ENCODE assay signal across 8 mouse cellular contexts in the genomic region with DNA sequence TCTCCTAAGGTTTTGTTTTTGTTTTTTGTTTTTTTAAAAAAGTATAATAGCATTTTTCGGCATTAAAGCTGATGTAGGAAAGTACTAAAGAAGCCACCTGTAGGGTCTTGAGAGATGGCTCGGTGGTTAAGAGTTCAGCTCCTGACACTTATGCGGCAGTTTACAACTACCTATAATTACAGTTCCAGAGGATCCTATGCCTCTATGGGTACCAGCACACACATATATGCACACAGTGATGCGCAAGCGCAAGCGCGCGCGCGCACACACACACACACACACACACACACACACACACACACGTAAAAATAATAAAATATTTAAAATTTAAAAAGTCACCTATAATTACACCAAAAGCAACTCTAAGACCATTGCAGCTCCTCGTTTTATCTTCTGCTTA. TPM values are rescaled to one million over a fixed set of nuclear protein-coding genes. Genes with fewer than 3 reads are reported as not detected.
A peak's percentile ranks its signal among the peaks of the same experiment; 100 is the strongest.
DNase-seq lines count a peak whose midpoint lies in the region; ATAC-seq and TF ChIP-seq lines count a peak whose summit lies in the region.

No protein-coding gene starts in this region.

- ATAC-seq in lung, embryonic 14.5 days (ENCODE audit: insufficient read depth), result no peak
- ATAC-seq in limb, embryonic 13.5 days (ENCODE audit: low FRiP score, low read depth), result 0 out of 2 replicates have a peak, but pooled peaks have one; percentile 51

- no peak for TF ChIP-seq POLR2A in embryonic fibroblast, embryonic 13.5 days (IDR thresholded peaks at IDR 0.05; ENCODE audit: low read depth, low read length)
- no peak for TF ChIP-seq POLR2A in small intestine, adult 2 months (IDR thresholded peaks at IDR 0.05; ENCODE audit: low read depth, low read length)

- no peaks in the 10 kb centered on the region for H3K36me3 ChIP-seq in lung, embryonic 14.5 days (ENCODE audit: insufficient read depth)
- H3K36me3 ChIP-seq in limb, embryonic 13.5 days, result no peaks in the 10 kb centered on the region
- no peaks in the 10 kb centered on the region for H3K36me3 ChIP-seq in small intestine, adult 2 months (ENCODE audit: control insufficient read depth, insufficient read depth, low read length)

- no peak overlapping the region for H3K9ac ChIP-seq in lung, embryonic 14.5 days
- H3K9ac ChIP-seq in limb, embryonic 13.5 days, result no peak overlapping the region; the same call in 1 of the 2 replicates

- H3K27me3 ChIP-seq in lung, embryonic 14.5 days (ENCODE audit: insufficient read depth, low read length), result no peaks in the 10 kb centered on the region
- H3K27me3 ChIP-seq in limb, embryonic 13.5 days, result no peaks in the 10 kb centered on the region
- no peaks in the 10 kb centered on the region for H3K27me3 ChIP-seq in small intestine, adult 2 months (ENCODE audit: control insufficient read depth, insufficient read depth, low read length)

- peak; percentile 1 for DNase-seq in lung, embryonic 14.5 days
- DNase-seq in lung, postnatal 14 days, result no peak
- DNase-seq in right cerebral cortex, adult 18-20 months, result no peak
- no peak for DNase-seq in thymus, postnatal 10 days (ENCODE audit: low spot score in 2 of 2)
- no peak for DNase-seq in cerebellum, adult 18-20 months

- peak overlapping the region; percentile 87 for H3K4me2 ChIP-seq in lung, embryonic 14.5 days
- peak overlapping the region; percentile 82 for H3K4me2 ChIP-seq in limb, embryonic 13.5 days (replicated peaks)

- peak overlapping the region; percentile 61 for H3K4me3 ChIP-seq in lung, embryonic 14.5 days (ENCODE audit: low read depth, low read length)
- peak overlapping the region; percentile 74 for H3K4me3 ChIP-seq in embryonic fibroblast, embryonic 13.5 days (ENCODE audit: insufficient read depth, low read length)
- H3K4me3 ChIP-seq in limb, embryonic 13.5 days, result peak overlapping the region; percentile 55
- H3K4me3 ChIP-seq in small intestine, adult 2 months (ENCODE audit: low read depth, low read length), result peak overlapping the region; percentile 45

- no peaks in the 10 kb centered on the region for H3K4me1 ChIP-seq in lung, embryonic 14.5 days (ENCODE audit: insufficient read depth)
- H3K4me1 ChIP-seq in embryonic fibroblast, embryonic 13.5 days (ENCODE audit: control insufficient read depth, insufficient read depth, low read length), result no peaks in the 10 kb centered on the region
- peaks cover 2% of the 10 kb centered on the region; the same call in 1 of the 2 replicates for H3K4me1 ChIP-seq in limb, embryonic 13.5 days
- H3K4me1 ChIP-seq in small intestine, adult 2 months (ENCODE audit: control insufficient read depth, insufficient read depth, insufficient read length, low read length), result no peaks in the 10 kb centered on the region

- no peaks in the 10 kb centered on the region for H3K9me3 ChIP-seq in lung, embryonic 14.5 days (ENCODE audit: low read depth, low read length)
- H3K9me3 ChIP-seq in limb, embryonic 13.5 days, result no peaks in the 10 kb centered on the region

- no peak overlapping the region for H3K27ac ChIP-seq in lung, embryonic 14.5 days (ENCODE audit: low read depth)
- H3K27ac ChIP-seq in embryonic fibroblast, embryonic 13.5 days (ENCODE audit: insufficient read depth, low read length), result no peak overlapping the region
- no peak overlapping the region for H3K27ac ChIP-seq in limb, embryonic 13.5 days
- peak overlapping the region; percentile 96; the same call in 1 of the 2 replicates for H3K27ac ChIP-seq in small intestine, adult 2 months (ENCODE audit: insufficient read depth, low read depth, low read length)

- 87% methylated on average over 12 of the region's 12 CpGs for WGBS in lung, embryonic 14.5 days
- WGBS in limb, embryonic 13.5 days, result 82% methylated on average over 12 of the region's 12 CpGs
- WGBS in small intestine, adult 2 months, result 77% methylated on average over 12 of the region's 12 CpGs

- no peak for TF ChIP-seq CTCF in lung, embryonic 14.5 days (IDR thresholded peaks at IDR 0.05; ENCODE audit: low read depth)
- no peak for TF ChIP-seq CTCF in embryonic fibroblast, embryonic 13.5 days (IDR thresholded peaks at IDR 0.05; ENCODE audit: borderline replicate concordance, insufficient read depth, low read length)
- TF ChIP-seq CTCF in small intestine, adult 2 months (IDR thresholded peaks at IDR 0.05; ENCODE audit: extremely low read depth, insufficient read length, insufficient replicate concordance, low read depth, low read length), result no peak

RNA-seq across cellular contexts. Expression of a gene that starts 0.8 kb away (rescaled TPM):
- 3.7 and 3.9 TPM in 2 replicates for polyA plus RNA-seq in lung, embryonic 14.5 days (2014; fragmentation: Nextera tagmentation; extraction: Ambion mirVana)
- 9.1 and 12.1 TPM in 2 replicates for polyA plus RNA-seq in embryonic fibroblast, embryonic 13.5 days (2011; ENCODE audit: insufficient read length, low read depth, missing spikeins)
- polyA plus RNA-seq in limb, embryonic 13.5 days (2015; fragmentation: Nextera tagmentation; extraction: Ambion mirVana), result 1.8 and 2.2 TPM in 2 replicates
- polyA plus RNA-seq in small intestine, adult 2 months (2012; rRNA removed), result 1.7 and 13.8 TPM in 2 replicates

RNA-seq across cellular contexts. Expression of a gene that starts 46.3 kb away (rescaled TPM):
- polyA plus RNA-seq in lung, embryonic 14.5 days (2014; fragmentation: Nextera tagmentation; extraction: Ambion mirVana), result 4.7 and 6.0 TPM in 2 replicates
- 6.9 and 11.4 TPM in 2 replicates for polyA plus RNA-seq in embryonic fibroblast, embryonic 13.5 days (2011; ENCODE audit: insufficient read length, low read depth, missing spikeins)
- 5.2 and 5.3 TPM in 2 replicates for polyA plus RNA-seq in limb, embryonic 13.5 days (2015; fragmentation: Nextera tagmentation; extraction: Ambion mirVana)
- 0.22 and 0.53 TPM in 2 replicates for polyA plus RNA-seq in small intestine, adult 2 months (2012; rRNA removed)
